Mouse (Mus musculus) regulatory T cell (primary cell): ENCODE data around the gene Actr1a.

ENCODE experiments used
- in situ Hi-C: fragments of 300-600 bp; cut with MboI, MseI; formaldehyde crosslinking; loops from one replicate; pipeline ENCODE4 v1.15.1; 2025; ENCODE audit warnings: high pct_unique_total_duplicates

Gene Actr1a

GRCm38 (mm10) chr19:46350168-46350932 lies 45.2 kb downstream of the Actr1a start, which contains the start of gene 2310034G01Rik:
Gene 2310034G01Rik (minus strand): TSS chr19:46350302.
- in situ Hi-C loops, result no loop called here

DNA sequence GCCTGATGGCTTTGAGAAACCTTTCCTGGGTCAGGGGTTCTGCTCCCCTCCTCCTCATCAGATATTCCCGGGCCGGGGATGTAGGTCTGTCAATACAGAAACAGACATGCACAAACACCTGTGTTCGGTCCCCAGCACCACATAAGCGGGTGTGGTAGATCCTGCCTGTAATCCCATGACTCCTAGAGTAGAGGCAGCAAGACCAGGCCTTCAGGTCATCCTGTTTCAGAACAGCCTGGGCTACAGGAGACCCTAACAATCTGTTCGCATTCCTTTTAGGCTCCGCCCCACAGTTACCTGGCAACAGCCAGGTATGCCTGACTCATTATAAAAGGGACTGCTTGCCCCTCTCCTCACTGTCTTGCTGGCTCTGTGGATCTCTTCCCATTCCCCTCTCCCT lies 46.0 kb downstream of the Actr1a start:
- in situ Hi-C loops, result loop anchor here (10.0 kb wide), 1 partner anchor 215 kb away; the partner anchor contains the start of gene Elovl3

DNA sequence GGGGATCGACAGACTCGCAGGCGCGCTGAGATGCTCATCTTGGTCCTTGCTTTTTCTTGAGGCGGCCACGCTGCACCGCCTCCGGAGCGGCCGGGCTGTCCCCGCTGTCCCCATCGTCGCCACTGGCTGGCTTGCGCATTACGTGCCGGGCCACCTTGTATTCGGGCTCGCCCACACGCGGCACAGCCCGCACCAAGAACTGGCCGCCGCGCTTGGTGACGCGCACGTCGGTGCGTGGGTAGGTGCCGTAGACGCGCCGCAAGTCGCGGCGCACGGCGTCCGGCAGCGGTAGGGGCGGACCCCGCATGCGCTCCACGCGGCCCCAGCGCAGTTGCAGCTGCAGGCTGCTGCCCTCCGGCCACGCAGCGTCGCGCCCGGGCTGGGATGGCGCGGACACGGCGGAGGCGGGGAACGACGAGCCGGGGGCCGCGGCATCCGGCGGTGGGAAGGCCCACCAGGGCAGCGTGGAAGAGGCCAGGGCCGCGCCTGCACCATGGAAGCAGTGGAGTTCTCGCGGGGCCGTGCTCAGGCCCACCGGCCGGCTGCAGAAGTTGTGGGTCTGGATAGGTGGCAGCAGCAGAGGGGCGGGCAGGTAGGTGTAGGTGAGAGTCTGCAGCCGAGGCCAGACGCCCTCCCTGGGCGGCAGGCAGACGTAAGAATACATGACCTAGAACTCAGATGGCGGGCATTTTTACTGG lies 46.6 kb downstream of the Actr1a start:
- in situ Hi-C loops, result loop anchor here (10.0 kb wide), 1 partner anchor 214 kb away; the partner anchor contains the start of gene Elovl3

DNA sequence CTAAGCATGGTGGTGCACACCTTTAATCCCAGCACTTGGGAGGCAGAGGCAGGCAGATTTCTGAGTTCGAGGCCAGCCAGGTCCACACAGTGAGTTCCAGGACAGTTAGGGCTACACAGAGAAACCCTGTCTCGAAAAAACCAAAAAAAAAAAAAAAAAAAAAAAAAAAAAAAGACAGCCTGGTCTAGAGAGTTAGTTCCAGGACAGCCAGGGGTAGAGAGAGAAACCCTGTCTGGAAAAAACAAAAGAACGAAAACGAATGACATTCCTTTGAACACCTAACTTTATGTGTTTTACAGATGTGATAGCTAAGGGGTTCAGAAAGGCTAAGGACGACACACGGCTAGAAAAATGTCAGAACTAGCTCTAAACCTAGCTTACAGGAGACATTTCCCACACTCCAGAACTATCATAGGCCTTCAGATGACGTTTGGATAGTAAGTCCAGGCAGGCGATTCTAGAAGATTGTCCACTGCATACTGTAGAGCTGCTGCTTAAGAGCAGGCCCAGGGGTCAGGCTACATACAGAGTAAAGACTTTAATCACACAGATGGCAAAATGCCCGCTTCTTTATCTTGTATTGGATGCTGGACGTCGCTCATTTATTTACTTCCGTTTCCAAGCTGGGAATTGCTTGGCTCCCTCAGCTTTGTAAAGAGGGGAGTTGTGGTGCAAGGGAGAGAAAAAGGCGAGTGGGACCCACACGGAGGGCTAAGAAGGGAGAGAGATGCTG lies 47.4 kb downstream of the Actr1a start:
- in situ Hi-C loops, result loop anchor here (10.0 kb wide), 1 partner anchor 213 kb away; the partner anchor contains the start of gene Elovl3

- in situ Hi-C loops, result loop anchor here (10.0 kb wide), 1 partner anchor 212 kb away; the partner anchor contains the start of gene Elovl3
Observed at GRCm38 (mm10) chr19:46347146-46347545, 48.4 kb downstream of the Actr1a start.

DNA sequence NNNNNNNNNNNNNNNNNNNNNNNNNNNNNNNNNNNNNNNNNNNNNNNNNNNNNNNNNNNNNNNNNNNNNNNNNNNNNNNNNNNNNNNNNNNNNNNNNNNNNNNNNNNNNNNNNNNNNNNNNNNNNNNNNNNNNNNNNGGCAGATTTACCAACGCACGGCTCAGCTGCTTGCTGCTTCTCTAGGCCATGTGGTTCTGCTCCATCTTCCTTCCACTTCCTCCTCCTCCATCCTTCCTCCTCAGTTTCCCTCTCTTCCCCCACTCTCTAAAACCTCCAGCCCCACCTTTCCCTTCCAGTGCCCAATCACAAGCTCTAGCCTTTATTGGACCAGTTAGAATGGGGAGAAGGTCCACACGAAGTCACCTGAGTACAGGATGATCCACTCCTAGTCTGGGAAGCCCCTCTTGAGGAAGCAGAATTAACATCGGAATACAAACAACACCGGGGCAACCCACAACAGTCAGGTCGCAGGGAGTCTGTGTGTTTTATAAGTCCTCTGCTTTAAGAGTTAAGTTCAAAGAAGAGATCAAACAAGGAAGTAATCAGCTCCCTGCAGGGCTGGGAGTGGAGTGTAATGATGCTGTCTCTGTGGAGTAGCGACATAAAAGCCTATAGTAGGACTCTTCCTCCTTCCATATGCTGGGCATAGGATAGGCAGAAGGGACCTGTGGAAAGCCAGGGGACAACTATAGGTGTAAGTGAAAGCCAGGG lies 50.7 kb downstream of the Actr1a start:
- in situ Hi-C loops, result loop anchor here (10.0 kb wide), 1 partner anchor 210 kb away; the partner anchor contains the start of gene Elovl3

DNA sequence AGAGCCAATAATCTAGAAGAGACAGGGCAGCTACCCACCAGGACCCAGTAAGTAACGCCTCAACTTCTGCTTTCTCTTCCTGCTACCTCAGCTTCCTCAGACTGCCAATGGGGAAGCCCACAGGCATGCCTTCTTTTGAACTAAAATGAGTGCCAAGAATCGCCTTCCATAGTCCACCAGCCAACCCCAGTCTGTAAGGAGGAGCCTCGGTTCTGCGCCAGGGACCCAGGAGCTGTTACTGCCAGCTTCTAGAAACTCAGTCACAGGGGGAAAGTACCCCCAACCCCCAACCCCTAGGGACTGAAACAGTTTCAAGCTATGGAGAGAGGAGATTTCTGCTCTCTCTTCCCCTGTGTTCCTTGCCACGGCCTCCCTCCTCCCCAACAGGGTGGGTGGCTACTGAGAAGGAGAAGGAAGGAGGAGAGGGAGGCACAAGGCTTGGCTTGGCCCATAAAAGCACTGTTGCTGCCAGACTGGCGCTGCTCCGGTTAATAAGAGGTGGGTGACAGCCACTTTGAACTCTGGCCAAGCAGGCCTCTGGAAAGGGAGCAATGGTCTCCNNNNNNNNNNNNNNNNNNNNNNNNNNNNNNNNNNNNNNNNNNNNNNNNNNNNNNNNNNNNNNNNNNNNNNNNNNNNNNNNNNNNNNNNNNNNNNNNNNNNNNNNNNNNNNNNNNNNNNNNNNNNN lies 56.1 kb downstream of the Actr1a start:
- in situ Hi-C loops, result no loop called here

DNA sequence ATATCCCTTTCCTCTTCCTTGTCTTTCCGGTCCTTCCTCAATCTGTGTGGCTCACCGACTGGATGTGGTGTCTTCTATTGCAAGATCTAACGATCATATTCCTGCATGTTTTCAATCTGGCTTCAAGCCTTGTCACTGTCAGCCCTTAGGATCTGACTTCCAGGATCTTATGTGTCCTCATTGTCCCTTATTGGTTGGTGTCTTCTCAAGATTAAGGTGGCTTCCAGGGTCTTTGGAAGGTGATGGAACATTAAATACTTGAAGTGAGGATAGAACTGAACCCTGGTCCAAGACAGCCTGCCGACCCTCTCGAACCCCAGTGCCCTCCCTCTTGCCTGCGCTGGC lies 56.6 kb downstream of the Actr1a start:
- in situ Hi-C loops, result no loop called here

DNA sequence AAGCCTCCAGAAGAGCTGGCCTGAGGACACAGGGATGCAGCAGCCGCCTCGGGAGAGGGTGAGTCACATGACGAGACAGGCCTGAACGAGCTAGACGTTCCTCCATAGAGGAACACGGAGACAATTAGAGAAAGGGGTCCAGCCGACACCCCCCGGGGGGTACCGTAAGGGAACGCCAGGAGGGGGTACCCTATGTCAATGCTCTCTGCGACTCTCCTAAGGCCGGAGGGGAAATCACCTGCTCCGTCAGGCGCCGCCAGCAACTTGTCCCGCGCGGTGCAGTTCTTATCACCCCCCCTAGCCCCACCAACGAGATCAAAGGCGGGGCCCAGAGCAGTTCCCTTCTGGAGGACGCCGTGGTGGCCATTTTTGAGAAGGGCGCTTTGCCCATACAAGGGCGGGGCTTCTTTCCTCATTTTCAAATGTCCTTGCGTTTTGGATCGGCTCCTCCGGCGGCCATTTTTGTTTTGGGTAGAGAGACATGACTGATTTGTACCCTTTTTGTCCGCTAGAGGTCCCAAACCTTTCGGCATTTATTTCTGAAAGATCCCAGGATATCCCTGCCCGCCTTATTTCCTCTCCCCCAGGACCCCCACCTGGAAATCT lies 57.1 kb downstream of the Actr1a start, which contains the start of gene Cuedc2:
Gene Cuedc2, minus strand, starts transcription at position 372 of the 606 bp plus-strand sequence.
- in situ Hi-C loops, result no loop called here

GRCm38 (mm10) chr19:46337719-46338330 lies 57.7 kb downstream of the Actr1a start:
- in situ Hi-C loops, result no loop called here

DNA sequence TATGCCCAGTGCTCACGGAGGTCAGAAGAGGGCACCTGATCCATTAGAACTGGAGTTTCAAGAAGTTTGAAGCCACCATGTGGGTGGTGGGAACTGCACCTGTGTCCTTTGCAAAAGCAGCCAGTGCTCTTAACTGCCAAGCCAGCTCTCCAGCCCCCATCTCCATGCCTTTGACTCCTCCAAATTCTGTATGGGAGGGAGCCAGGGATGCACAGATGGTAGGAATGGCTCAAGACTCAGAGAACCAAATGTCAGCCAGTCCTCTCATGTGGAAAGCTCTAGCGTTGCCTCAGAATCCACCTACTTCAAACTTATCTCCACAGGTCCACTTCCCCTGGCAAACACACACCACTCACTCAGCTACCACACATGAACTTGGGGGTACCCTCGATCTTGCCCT lies 61.6 kb downstream of the Actr1a start:
- in situ Hi-C loops, result no loop called here

DNA sequence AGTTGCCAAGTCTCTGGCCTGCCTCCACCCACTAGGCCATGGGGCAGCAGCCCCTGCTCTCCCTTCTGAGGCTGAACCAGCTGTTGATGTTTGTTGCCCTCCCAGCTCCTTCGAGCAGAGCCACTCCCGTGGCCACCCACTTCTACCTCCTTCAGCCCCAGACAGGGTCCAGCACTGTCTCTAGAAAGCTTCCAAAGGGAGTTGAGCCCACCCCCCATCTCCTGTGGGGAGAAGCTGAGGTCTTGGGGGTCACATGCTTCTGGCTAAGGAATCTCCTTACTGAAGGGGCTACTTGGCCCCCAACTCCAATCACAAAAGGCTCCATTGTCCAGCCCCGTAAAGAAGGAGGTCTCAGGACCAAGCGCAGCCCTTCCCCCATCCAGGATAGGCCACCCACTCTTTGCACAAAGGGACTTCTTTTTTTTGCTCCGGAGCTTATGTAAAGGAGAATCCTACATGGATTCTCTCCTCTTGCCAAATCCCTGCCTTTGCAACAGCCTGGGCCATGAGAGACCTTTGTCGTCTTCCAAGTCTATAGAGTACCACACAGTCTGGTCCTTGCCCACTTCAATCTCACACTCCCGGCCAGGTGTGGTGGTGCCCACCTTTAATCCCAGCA lies 62.7 kb downstream of the Actr1a start:
- in situ Hi-C loops, result no loop called here

- in situ Hi-C loops, result no loop called here
Observed at GRCm38 (mm10) chr19:46331936-46332335, 63.6 kb downstream of the Actr1a start.

GRCm38 (mm10) chr19:46331326-46331725 lies 64.2 kb downstream of the Actr1a start:
- in situ Hi-C loops, result no loop called here

GRCm38 (mm10) chr19:46330696-46331095 lies 64.9 kb downstream of the Actr1a start:
- in situ Hi-C loops, result no loop called here

DNA sequence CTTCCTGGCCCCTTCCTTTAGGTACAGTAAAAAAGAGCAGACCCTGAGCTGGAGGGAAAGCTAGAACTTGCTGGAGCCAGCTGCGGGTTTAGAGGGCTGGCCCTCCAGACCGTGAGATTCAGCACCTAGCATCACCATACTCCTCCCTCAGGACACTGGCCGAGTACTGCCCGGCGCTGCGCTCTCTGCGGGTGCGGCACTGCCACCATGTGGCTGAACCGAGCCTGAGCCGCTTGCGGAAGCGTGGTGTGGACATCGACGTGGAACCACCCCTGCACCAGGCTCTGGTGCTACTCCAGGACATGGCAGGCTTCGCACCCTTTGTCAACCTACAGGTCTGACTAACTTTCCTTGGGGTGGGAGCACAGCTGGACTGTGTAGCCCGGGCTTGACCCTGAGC lies 65.6 kb downstream of the Actr1a start:
- in situ Hi-C loops, result no loop called here

GRCm38 (mm10) chr19:46329031-46329641 lies 66.4 kb downstream of the Actr1a start:
- in situ Hi-C loops, result no loop called here

GRCm38 (mm10) chr19:46328081-46329030 lies 67.2 kb downstream of the Actr1a start, which contains the start of gene Fbxl15:
Gene Fbxl15 (plus strand): TSS chr19:46328184.
- in situ Hi-C loops, result no loop called here
